Mouse (Mus musculus): ENCODE results near the gene Oxtr.

Gene Oxtr

GRCm38 (mm10) chr6:112489910-112490559 is at the start of gene Oxtr:
Gene Oxtr, minus strand, starts transcription at chr6:112489943.
- DNase-seq: no peak

- DNase-seq: no peak
These were observed 35.7 kb upstream of the Oxtr start for GRCm38 (mm10) chr6:112525434-112525833.

GRCm38 (mm10) chr6:112524459-112524858 is 34.7 kb upstream of the Oxtr start:
- no peak for DNase-seq

- DNase-seq: no peak
These were observed 28.2 kb upstream of the Oxtr start for GRCm38 (mm10) chr6:112517991-112518390.

GRCm38 (mm10) chr6:112517572-112517971 is 27.8 kb upstream of the Oxtr start:
- no peak for DNase-seq

- DNase-seq: no peak
These were observed 26.8 kb upstream of the Oxtr start for GRCm38 (mm10) chr6:112516496-112516895.

GRCm38 (mm10) chr6:112514591-112514990 is 24.8 kb upstream of the Oxtr start:
- no peak for DNase-seq

GRCm38 (mm10) chr6:112510346-112510745 is 20.6 kb upstream of the Oxtr start:
- DNase-seq: no peak

GRCm38 (mm10) chr6:112509590-112510131 is 19.9 kb upstream of the Oxtr start:
- no peak for DNase-seq

- no peak for DNase-seq
These were observed 17.9 kb upstream of the Oxtr start for GRCm38 (mm10) chr6:112507617-112508016.

- peak; percentile 59 for DNase-seq
These were observed 11.4 kb upstream of the Oxtr start for GRCm38 (mm10) chr6:112501156-112501555.

GRCm38 (mm10) chr6:112499456-112499855 is 9.7 kb upstream of the Oxtr start:
- DNase-seq: no peak

GRCm38 (mm10) chr6:112498716-112499115 is 9.0 kb upstream of the Oxtr start:
- DNase-seq: no peak

- no peak for DNase-seq
These were observed 7.7 kb upstream of the Oxtr start for GRCm38 (mm10) chr6:112497456-112497855.

GRCm38 (mm10) chr6:112496291-112497060 is 6.7 kb upstream of the Oxtr start:
- DNase-seq: no peak

- DNase-seq: peak; percentile 21
These were observed 5.5 kb upstream of the Oxtr start for GRCm38 (mm10) chr6:112495219-112495618.

- DNase-seq: no peak
These were observed 4.9 kb upstream of the Oxtr start for GRCm38 (mm10) chr6:112494620-112495081.

GRCm38 (mm10) chr6:112493371-112493770 is 3.6 kb upstream of the Oxtr start:
- DNase-seq: no peak

- DNase-seq: no peak
These were observed 2.9 kb upstream of the Oxtr start for GRCm38 (mm10) chr6:112492656-112493055.

GRCm38 (mm10) chr6:112491521-112491920 is 1.8 kb upstream of the Oxtr start:
- no peak for DNase-seq

- DNase-seq: peak; percentile 88
These were observed 991 bp upstream of the Oxtr start for GRCm38 (mm10) chr6:112490625-112491242.

GRCm38 (mm10) chr6:112489181-112489909 is 398 bp downstream of the Oxtr start:
- no peak for DNase-seq

- no peak for DNase-seq
These were observed 942 bp downstream of the Oxtr start for GRCm38 (mm10) chr6:112488821-112489180.

Data from lung, postnatal 10 days (tissue).